In the genomic region with DNA sequence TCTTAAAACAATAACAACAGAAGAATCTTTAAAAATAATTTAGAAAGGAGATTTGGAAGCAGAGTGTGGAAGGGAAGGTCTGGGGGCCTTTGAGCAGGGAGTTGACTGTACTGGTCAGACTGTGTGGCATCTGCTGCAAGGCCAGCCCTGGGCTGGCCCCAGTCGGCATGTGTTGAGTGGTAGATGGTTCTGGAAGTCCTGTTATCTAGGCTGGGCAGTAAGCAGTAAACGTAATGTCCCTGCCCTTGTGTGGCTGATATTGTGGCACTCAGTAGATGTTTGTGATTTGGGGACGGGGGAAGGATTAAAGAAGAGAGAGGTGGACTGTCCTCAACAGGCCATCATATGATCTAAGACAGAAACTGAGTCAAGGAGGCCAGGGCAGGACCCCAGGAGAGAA, we compare ENCODE assay signal across 22 mouse cellular contexts. TPM values are rescaled to one million over a fixed set of nuclear protein-coding genes. Genes with fewer than 3 reads are reported as not detected.
"Had no signal": no experiment of that assay in that cellular context is flagged by ENCODE, and none has a peak within 500 bp of the region (broad histone marks: within the 10 kb centered on the region; RNA-seq: fewer than 3 reads in every experiment).

No protein-coding gene starts in this region.

- H3K4me3 ChIP-seq: kidney, embryonic 15.5 days; left cerebral cortex, adult 2 months; megakaryocyte, embryonic 14.5 days had no signal

- H3K36me3 ChIP-seq: kidney, embryonic 15.5 days had no signal

- H3K9ac ChIP-seq: kidney, embryonic 15.5 days; lung, embryonic 14.5 days had no signal

- DNase-seq: kidney, adult 11 months; kidney, adult 8-10 months; kidney, postnatal 10 days; kidney, postnatal 36 days; layer of hippocampus, postnatal 36 days; lung, embryonic 14.5 days; midbrain, embryonic 14.5 days; right cerebral cortex, postnatal 14 days; right cerebral cortex, postnatal 4 days; thymus, adult 2 months; thymus, postnatal 25 days had no signal

- H3K27ac ChIP-seq: kidney, embryonic 15.5 days; left cerebral cortex, adult 2 months; macrophage; stomach, postnatal 0 days had no signal

- ATAC-seq: lung, postnatal 0 days had no signal

- H3K4me2 ChIP-seq: kidney, embryonic 15.5 days; lung, embryonic 14.5 days; midbrain, embryonic 11.5 days had no signal

- H3K27me3 ChIP-seq: kidney, embryonic 15.5 days; megakaryocyte, embryonic 14.5 days had no signal

- H3K9me3 ChIP-seq: kidney, embryonic 15.5 days; megakaryocyte, embryonic 14.5 days had no signal

RNA-seq across cellular contexts. Expression of a gene that starts 14.3 kb away (rescaled TPM):
- polyA plus RNA-seq: kidney, embryonic 15.5 days; limb, embryonic 11.5 days; liver, embryonic 16.5 days; lung, embryonic 14.5 days; lung, postnatal 0 days; macrophage; midbrain, embryonic 11.5 days; stomach, embryonic 14.5 days; stomach, postnatal 0 days; urinary bladder, adult 2 months had no signal
